Mouse (Mus musculus) lung, adult 18-20 months (tissue): ENCODE measurements around the gene Cct2.
"Not testable (repeated sequence)": the region's sequence is repeated elsewhere in the genome, so short reads cannot be mapped to it uniquely, and the experiment has no call there.

Experiments
- DNase-seq, 2 experiments: peaks; one replicate each; pipeline ENCODE4 v3.0.0; 2022; ENCODE audit warnings: mixed read lengths in 2 of 2

The Cct2 gene

GRCm38 (mm10) chr10:117049961-117050597 is 13.5 kb downstream of the Cct2 start:
- no peak for DNase-seq

DNA sequence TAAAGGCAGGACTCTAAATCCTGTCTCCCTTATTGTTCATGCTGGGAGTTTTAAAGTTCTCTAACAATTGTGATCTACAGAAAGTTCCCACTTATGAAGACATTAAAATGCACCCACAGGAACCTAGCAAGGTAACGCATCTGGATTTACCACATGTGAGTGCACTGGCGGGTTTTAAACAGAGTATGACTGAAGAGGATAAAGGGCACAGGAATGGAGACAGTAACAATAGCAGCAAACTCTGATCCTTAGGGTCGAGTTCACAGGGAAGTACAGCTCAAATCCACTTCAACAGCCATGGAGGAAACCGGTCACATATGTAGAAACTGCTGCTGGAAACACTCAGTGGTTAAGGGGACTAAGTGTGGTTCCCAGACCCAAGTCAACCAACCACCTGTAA is 14.4 kb downstream of the Cct2 start:
- no peak for DNase-seq

- DNase-seq, result no peak
Observed at GRCm38 (mm10) chr10:117045175-117046056, 18.2 kb downstream of the Cct2 start, which contains the start of gene Lrrc10. Lrrc10 (plus strand) TSS chr10:117045341.

DNA sequence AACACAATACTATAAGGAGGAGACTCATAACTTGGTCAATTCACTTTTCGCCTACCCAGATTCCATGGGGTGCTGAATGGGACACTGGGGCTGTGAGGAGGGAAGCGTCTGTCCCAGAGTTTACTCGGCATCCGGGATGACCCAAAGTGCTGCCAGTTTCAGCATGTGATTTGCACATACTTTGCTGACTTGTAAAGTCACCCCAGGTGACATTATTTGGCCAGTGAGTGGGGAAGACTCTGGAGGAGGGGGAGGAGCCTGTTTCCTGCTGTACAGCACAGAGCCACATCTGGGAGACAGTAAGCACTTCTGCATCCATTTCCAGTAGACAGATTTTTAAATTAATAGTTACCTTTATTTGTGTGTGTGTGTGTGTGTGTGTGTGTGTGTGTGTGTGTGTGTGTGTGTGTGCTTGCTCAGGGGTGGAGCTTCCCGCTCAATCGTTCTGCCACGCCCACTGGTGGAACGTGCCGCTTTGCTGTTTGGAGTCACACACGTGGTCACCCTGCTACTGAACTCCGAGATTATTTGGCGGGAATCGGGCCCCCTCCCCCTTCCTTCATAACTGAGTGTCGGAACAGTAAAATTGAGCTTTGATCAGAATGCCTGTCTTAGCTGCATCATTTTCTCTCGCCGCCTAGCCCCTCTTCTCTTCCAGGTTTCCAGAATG is 20.0 kb downstream of the Cct2 start:
- not testable (repeated sequence) for DNase-seq

GRCm38 (mm10) chr10:117042295-117042694 is 21.3 kb downstream of the Cct2 start:
- no peak for DNase-seq

DNA sequence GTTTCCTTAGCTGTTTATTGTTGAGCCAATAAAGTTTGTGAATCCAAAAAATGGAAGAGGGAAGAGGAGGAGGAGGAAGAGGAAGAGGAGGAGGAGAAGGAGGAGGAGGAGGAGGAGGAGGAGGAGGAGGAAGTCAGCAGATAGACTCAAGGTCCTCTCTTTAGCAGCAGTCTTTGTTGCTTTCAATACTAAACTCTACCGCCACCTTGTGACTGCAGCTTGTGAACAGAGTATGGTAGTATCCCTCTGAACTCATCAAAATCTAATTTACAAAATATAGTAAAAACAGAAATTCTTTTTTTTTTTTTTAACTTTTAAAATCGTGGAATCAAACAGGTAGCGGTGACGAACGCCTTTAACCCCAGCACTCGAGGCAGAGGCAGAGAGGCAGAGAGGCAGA is 23.3 kb downstream of the Cct2 start:
- DNase-seq, result no peak

- peak; percentile 62 to 76 for DNase-seq
Observed at GRCm38 (mm10) chr10:117033785-117034184, 29.8 kb downstream of the Cct2 start.

DNA sequence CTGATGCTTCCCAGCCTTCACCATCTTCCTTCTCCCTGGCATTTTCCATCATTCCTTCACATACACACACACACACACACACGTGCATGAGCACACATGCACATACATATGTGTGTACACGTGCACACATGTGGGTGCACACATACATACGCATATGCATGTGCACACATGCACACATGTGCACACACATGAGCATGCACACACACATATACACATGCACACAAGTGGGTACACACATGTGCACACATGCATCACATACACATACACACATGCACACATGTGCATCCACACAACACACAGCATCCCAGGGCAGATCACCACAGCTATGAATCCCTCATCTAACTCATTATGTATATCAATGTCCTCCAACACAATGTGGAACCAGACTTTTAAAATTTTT is 32.5 kb downstream of the Cct2 start:
- DNase-seq, result no peak

DNA sequence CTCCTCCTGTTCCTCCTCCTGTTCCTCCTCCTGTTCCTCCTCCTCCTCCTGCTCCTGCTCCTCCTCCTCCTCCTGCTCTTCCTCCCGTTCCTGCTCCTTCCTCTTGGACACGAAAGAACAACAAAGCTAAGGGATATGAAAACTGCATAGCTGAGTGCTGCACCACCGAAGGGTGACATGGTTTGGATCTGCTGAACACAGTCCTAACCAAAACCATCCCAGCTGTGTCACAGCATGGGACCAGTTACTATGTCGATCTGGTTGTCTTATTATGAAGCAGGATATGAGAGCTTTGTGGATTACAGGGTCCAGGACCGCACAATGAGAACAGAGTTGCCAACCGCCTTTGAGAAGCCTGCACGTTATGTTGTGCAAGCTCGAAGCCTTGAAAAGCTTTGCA is 37.4 kb downstream of the Cct2 start:
- no peak for DNase-seq

DNA sequence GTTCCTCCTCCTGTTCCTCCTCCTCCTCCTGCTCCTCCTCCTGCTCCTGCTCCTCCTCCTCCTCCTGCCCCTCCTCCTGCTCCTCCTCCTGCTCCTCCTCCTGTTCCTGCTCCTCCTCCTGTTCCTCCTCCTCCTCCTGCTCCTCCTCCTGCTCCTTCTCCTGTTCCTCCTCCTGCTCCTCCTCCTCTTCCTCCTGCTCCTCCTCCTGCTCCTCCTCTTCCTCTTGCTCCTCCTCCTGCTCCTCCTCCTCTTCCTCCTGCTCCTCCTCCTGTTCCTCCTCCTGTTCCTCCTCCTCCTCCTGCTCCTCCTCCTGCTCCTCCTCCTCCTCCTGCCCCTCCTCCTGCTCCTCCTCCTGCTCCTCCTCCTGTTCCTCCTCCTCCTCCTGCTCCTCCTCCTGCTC is 37.8 kb downstream of the Cct2 start:
- not testable (repeated sequence) for DNase-seq

GRCm38 (mm10) chr10:117023693-117024092 is 39.9 kb downstream of the Cct2 start:
- DNase-seq, result no peak

- DNase-seq, result no peak
Observed at GRCm38 (mm10) chr10:117021020-117021754, 42.4 kb downstream of the Cct2 start.

GRCm38 (mm10) chr10:117018281-117018840 is 45.3 kb downstream of the Cct2 start:
- DNase-seq, result no peak

DNA sequence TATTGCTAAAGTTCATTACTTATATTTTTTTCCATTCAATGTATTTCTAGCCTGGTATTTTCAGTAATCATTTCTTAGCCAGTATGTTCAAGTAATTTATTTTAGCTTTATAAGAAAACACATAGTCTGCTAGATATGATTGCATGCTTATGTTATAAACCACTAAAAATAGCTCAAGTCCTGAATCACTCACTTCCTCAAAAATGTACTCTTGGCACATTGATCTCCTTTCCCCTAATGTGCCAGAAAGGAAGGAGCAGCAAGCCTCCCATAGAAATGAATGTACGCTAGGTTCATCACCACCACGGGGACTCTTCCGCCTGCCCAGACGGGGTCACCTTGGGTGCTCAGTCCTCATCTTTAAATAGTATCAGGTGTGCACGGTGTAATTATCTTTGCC is 49.0 kb downstream of the Cct2 start:
- DNase-seq, result no peak

GRCm38 (mm10) chr10:117013689-117014390 is 49.8 kb downstream of the Cct2 start:
- DNase-seq, result no peak

DNA sequence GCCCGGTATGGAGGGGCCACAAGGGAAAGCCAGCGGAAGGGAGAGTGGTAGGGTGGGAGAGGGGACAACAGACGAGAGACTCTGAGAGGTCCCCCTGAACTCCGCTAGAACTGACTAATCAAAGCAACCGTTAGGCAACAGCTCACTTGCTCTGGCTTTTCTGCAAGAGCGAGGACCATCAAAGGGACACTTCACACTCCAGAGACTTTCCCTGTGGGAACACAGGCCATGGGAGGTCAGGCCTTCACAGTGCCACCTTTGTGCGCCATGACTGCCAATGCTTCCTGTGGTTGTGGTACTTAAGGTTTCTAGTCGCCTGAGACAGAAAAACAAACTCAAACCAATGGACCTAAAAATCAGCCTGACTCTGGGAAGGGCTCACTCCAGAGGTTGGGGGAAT is 52.6 kb downstream of the Cct2 start:
- DNase-seq, result no peak

DNA sequence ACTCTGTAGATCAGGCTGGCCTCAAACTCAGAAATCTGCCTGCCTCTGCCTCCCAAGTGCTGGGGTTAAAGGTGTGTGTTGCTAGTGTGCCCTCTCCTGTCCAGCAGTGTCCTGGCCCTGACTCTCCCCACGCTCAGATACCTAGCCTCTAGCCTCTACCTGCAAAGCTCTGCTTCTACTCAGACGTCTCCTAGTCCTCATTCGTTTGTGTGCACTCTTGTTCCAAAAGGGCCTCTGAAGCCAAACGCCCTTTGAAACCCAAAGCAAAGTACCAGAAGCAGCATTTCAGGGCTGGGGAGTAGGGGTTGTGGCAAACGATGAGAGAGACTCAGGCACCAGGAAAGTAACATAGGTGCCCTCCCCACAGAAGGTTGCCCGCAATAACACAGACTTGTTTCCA is 53.9 kb downstream of the Cct2 start:
- DNase-seq, result no peak

DNA sequence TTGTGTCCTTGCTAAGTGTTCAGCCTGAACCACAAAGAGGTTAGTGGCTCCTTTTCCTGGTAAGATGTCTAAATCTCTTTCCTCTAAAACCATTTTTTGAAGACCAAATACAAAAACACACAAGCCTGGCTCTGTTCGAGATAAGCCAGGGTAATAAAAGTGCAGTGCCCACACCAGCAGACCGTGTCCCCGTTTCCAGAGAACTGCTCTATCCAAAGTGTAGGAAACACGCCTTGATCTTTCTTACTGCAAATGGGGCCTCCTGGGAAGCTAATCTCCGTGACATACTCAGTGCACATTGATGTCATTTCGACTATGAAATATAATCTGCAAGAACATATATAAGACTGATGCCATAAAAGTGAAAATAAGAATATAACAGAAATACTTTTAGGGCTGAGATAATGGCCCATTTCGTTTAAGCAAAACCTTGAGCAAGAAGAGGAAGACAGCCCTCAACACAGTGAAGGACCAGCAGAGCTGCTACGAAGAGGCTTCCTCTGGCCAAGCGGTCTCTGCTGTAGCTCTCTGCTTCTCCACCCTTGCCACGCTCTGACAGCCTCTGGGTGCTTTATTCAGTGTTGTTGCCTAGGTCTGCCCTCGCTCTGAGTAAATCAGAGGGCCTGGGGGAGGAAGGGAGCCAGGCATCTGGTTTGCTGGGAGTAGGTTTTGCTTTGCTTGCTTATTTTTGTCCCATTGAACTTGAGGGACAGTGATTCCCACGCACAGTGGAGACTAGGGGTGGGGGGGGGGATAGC is 57.7 kb downstream of the Cct2 start:
- no peak for DNase-seq

GRCm38 (mm10) chr10:117004695-117005094 is 58.9 kb downstream of the Cct2 start:
- DNase-seq, result no peak
